Mouse (Mus musculus): ENCODE measurements around the gene Prm3.
"Not testable (repeated sequence)": the region's sequence is repeated elsewhere in the genome, so short reads cannot be mapped to it uniquely, and the experiment has no call there.

Gene Prm3

GRCm38 (mm10) chr16:10790702-10791101 is at the start of gene Prm3:
Gene Prm3, minus strand, starts transcription at chr16:10790914.
- no peak for DNase-seq

- DNase-seq: no peak
These were observed 49.3 kb upstream of the Prm3 start for GRCm38 (mm10) chr16:10840018-10840417.

- DNase-seq: no peak
These were observed 48.0 kb upstream of the Prm3 start for GRCm38 (mm10) chr16:10838487-10839245.

GRCm38 (mm10) chr16:10837903-10838302 is 47.2 kb upstream of the Prm3 start:
- no peak for DNase-seq

- DNase-seq: no peak
These were observed 46.5 kb upstream of the Prm3 start for GRCm38 (mm10) chr16:10837250-10837649.

GRCm38 (mm10) chr16:10836388-10836787 is 45.7 kb upstream of the Prm3 start:
- no peak for DNase-seq

GRCm38 (mm10) chr16:10834911-10835587 is 44.3 kb upstream of the Prm3 start, which contains the start of gene Rmi2:
Gene Rmi2, plus strand, starts transcription at chr16:10835059.
- DNase-seq: peak; percentile 90

GRCm38 (mm10) chr16:10834542-10834910 is 43.8 kb upstream of the Prm3 start:
- DNase-seq: no peak

- DNase-seq: no peak
These were observed 37.7 kb upstream of the Prm3 start for GRCm38 (mm10) chr16:10828461-10828805.

- no peak for DNase-seq
These were observed 37.2 kb upstream of the Prm3 start for GRCm38 (mm10) chr16:10827766-10828460.

- DNase-seq: no peak
These were observed 36.6 kb upstream of the Prm3 start for GRCm38 (mm10) chr16:10827269-10827668.

- no peak for DNase-seq
These were observed 35.1 kb upstream of the Prm3 start for GRCm38 (mm10) chr16:10825840-10826239.

GRCm38 (mm10) chr16:10824536-10824935 is 33.8 kb upstream of the Prm3 start:
- no peak for DNase-seq

GRCm38 (mm10) chr16:10821387-10821786 is 30.7 kb upstream of the Prm3 start:
- DNase-seq: no peak

- no peak for DNase-seq
These were observed 29.3 kb upstream of the Prm3 start for GRCm38 (mm10) chr16:10819966-10820365.

- no peak for DNase-seq
These were observed 27.9 kb upstream of the Prm3 start for GRCm38 (mm10) chr16:10818579-10819135.

GRCm38 (mm10) chr16:10814864-10815263 is 24.1 kb upstream of the Prm3 start:
- no peak for DNase-seq

GRCm38 (mm10) chr16:10813726-10814125 is 23.0 kb upstream of the Prm3 start:
- DNase-seq: no peak

GRCm38 (mm10) chr16:10812865-10813371 is 22.2 kb upstream of the Prm3 start, which contains the start of gene Gm11172:
Gene Gm11172, plus strand, starts transcription at chr16:10812915.
- no peak for DNase-seq

GRCm38 (mm10) chr16:10810376-10810775 is 19.7 kb upstream of the Prm3 start:
- DNase-seq: no peak

GRCm38 (mm10) chr16:10805789-10806527 is 15.2 kb upstream of the Prm3 start, which contains the start of gene Prm1:
Gene Prm1, minus strand, starts transcription at chr16:10805839.
- no peak for DNase-seq

GRCm38 (mm10) chr16:10802420-10802819 is 11.7 kb upstream of the Prm3 start:
- DNase-seq: not testable (repeated sequence)

Measured in right cerebral cortex, adult 18-20 months (tissue).